Mouse (Mus musculus) CH12.LX (cell line): Measurements from ENCODE around the gene Sh3bgrl2.

ENCODE experiments used
- CTCF ChIP-seq, 2 experiments: IDR thresholded peaks in 1 of 2; conservative IDR thresholded peaks in 1 of 2; 2 replicates each; pipeline ENCODE4 v1.5.1; 2011 to 2012; ENCODE audit warnings: low read depth in 2 of 2, low read length in 2 of 2, improper control_type of control experiment in 1 of 2, inconsistent platforms in 1 of 2, mild to moderate bottlenecking in 1 of 2, moderate library complexity in 1 of 2
- E2F4 ChIP-seq: IDR thresholded peaks from 2 replicates; pipeline ENCODE4 v1.6.1; 2011; ENCODE audit warnings: low read depth, low read length, improper control_type of control experiment; ENCODE audit not compliant: insufficient replicate concordance
- EP300 ChIP-seq: IDR thresholded peaks from 2 replicates; pipeline ENCODE4 v1.6.1; 2011; ENCODE audit warnings: low read length, improper control_type of control experiment
- MXI1 ChIP-seq: IDR thresholded peaks from 2 replicates; pipeline ENCODE4 v1.6.1; 2011; ENCODE audit warnings: mild to moderate bottlenecking, low read depth, low read length, improper control_type of control experiment
- NELFE ChIP-seq: IDR thresholded peaks from 2 replicates; pipeline ENCODE4 v1.6.1; 2011; ENCODE audit warnings: low read depth, low read length, improper control_type of control experiment
- POLR2A ChIP-seq: IDR thresholded peaks from 2 replicates; pipeline ENCODE4 v1.6.1; 2011; ENCODE audit warnings: low read depth, mild to moderate bottlenecking, improper control_type of control experiment, low read length
- POLR2AphosphoS2 ChIP-seq: IDR thresholded peaks from 2 replicates; pipeline ENCODE4 v1.6.1; 2011; ENCODE audit warnings: low read depth, low read length, improper control_type of control experiment
- SMC3 ChIP-seq: IDR thresholded peaks from 2 replicates; pipeline ENCODE4 v1.6.1; 2011; ENCODE audit warnings: low read depth, low read length, improper control_type of control experiment
- UBTF ChIP-seq: IDR thresholded peaks from 2 replicates; pipeline ENCODE4 v1.6.1; 2012; ENCODE audit warnings: low read depth, mild to moderate bottlenecking, inconsistent platforms, low read length, improper control_type of control experiment, moderate library complexity
- USF1 ChIP-seq: IDR thresholded peaks from 2 replicates; pipeline ENCODE4 v1.6.1; 2014; ENCODE audit warnings: low read depth, mild to moderate bottlenecking, inconsistent platforms, low read length, improper control_type of control experiment
- ZNF384 ChIP-seq: IDR thresholded peaks from 2 replicates; pipeline ENCODE4 v1.6.1; 2012; ENCODE audit warnings: low read depth, low read length, improper control_type of control experiment, inconsistent platforms

- TF ChIP-seq CTCF (conservative IDR thresholded peaks at IDR 0.05 in 1 of 2, IDR thresholded peaks at IDR 0.05 in 1 of 2; ENCODE audit: low read depth in 2 of 2, low read length in 2 of 2), result no peak
- no peak for TF ChIP-seq ZNF384
- no peak for TF ChIP-seq MXI1
- TF ChIP-seq POLR2A, result no peak
- TF ChIP-seq UBTF, result no peak
- TF ChIP-seq E2F4, result no peak
- no peak for TF ChIP-seq EP300
- TF ChIP-seq NELFE, result no peak
- TF ChIP-seq USF1, result no peak
- no peak for TF ChIP-seq POLR2AphosphoS2
- TF ChIP-seq SMC3, result no peak
These were observed 82.2 kb downstream of the Sh3bgrl2 start for GRCm38 (mm10) chr9:83630341-83630740.
